Mouse (Mus musculus): Measurements from ENCODE around the gene Clmp.

DNA sequence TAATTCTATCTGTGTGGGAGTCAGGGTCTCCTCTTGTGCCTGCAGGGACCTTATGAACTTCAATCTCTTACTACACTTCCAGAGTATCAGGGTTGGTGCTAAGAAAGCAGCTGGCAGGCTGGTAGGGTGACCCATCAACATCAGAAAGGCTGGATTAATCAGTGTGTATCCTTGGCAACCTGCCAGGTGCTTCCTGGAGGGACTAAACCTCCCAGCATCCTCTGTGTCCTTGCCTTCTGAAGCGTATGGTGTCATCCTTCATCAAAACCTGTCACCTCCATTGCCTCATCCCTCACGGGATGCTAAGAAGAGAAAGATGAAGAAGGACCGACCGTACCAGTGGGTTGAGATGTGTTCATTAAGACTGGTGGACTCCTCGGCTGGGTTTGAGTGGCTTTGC lies 8.0 kb downstream of the Clmp start:
- TF ChIP-seq CTCF (IDR thresholded peaks at IDR 0.05; ENCODE audit: extremely low read depth, insufficient read depth, insufficient read length, insufficient replicate concordance) (no peak), POLR2A (IDR thresholded peaks at IDR 0.05; ENCODE audit: low read depth, low read length) (no peak)
